Mouse (Mus musculus): ENCODE measurements around the gene Gramd1b. TPM values are rescaled to one million over a fixed set of nuclear protein-coding genes. Genes with fewer than 3 reads are reported as not detected.
A peak's percentile ranks its signal among the peaks of the same experiment; 100 is the strongest.

Gramd1b gene
- polyA plus RNA-seq, 1 experiment from 2014 or later = 19.5 TPM

DNA sequence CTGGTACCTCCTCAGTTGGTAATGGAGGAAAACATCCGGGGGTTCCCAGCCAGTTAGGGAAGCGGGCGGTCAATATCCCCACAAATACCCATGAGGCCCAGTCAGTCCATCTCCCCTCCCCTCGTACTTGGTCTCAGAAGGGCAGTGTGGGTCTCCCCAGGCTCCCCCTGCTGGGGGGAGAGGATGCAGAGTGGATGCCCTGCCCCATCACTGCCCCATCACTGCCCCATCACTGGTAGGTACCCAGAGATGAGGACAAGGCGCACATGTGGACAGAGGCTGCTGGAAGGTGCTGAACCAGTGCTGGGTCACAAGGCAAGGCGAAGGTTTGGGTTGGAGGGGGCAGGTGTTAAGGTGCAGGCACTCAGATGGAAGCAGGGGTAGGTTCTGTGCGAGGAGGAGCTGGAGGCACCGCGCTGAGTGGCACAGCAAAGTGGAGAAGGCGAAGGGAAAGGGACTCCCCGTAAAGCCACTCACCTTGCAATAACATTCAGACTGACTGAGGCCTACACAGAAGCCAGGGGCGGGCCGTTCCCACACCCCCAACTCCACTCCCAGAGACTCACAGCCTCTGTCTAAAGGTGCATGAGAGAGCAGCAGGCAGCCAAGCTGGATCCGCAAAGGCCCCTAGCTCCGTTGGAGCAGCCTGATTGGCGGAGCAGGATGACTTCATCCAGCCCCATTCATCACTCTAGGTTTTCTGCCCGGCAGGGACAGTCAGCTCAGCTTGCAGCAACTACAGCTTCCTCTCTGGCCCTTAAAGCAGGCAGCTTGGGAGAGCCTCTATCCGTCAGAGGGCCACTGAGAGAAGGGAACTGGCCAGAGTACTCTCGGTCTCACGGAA, 139.1 kb downstream of the Gramd1b start:
- H3K27ac ChIP-seq (ENCODE audit: low read length) = peak overlapping the region; percentile 86
- peak; percentile 91 for ATAC-seq
- H3K27me3 ChIP-seq (replicated peaks; ENCODE audit: control insufficient read depth, insufficient read depth, low read length) = no peaks in the 10 kb centered on the region
- 12% methylated on average over 20 of the region's 20 CpGs for WGBS
- H3K9ac ChIP-seq (replicated peaks; ENCODE audit: low read depth, low read length) = peak overlapping the region; percentile 56
- peak overlapping the region; percentile 55 for H3K4me2 ChIP-seq (ENCODE audit: low read length)
- no peaks in the 10 kb centered on the region for H3K9me3 ChIP-seq (ENCODE audit: control insufficient read depth, low read length)
- peak overlapping the region; percentile 32 for H3K4me3 ChIP-seq (replicated peaks; ENCODE audit: low read length)
- H3K36me3 ChIP-seq (ENCODE audit: control insufficient read depth, insufficient read depth) = no peaks in the 10 kb centered on the region
- H3K4me1 ChIP-seq (replicated peaks; ENCODE audit: control insufficient read depth, insufficient read depth, low read length) = peaks cover 18% of the 10 kb centered on the region

- Histone ChIP-seq H3K27me3 (replicated peaks; ENCODE audit: control insufficient read depth, insufficient read depth, low read length) (no peaks in the 10 kb centered on the region), H3K27ac (ENCODE audit: low read length) (no peak overlapping the region), H3K9ac (replicated peaks; ENCODE audit: low read depth, low read length) (no peak overlapping the region), H3K4me1 (replicated peaks; ENCODE audit: control insufficient read depth, insufficient read depth, low read length) (peaks cover 18% of the 10 kb centered on the region), H3K36me3 (ENCODE audit: control insufficient read depth, insufficient read depth) (no peaks in the 10 kb centered on the region), H3K9me3 (ENCODE audit: control insufficient read depth, low read length) (no peaks in the 10 kb centered on the region), H3K4me2 (ENCODE audit: low read length) (no peak overlapping the region), H3K4me3 (replicated peaks; ENCODE audit: low read length) (no peak overlapping the region)
- ATAC-seq = 0 out of 2 replicates have a peak, but pooled peaks have one; percentile 1
- 66% methylated on average over 17 of the region's 17 CpGs for WGBS
Measured at GRCm38 (mm10) chr9:40391359-40391758, 139.8 kb downstream of the Gramd1b start.

DNA sequence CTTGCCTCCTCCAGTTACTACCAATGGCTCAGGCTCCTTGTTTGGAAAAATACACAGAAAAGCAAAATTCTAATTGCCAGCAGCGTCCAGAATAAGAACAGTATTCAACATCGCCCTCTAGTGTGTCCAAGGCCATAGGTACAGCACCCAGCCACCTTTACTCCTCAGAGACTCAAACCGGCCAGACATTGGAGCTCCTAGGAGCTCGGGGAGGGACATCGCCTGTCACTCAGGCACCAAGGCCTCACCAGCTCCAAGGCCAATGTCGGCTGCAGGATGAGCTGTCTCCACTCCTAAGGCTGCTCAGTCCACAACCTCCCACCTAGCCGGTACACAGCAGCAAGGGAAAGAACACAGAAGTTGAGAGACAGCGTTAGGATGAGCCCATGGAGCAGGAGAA, 140.3 kb downstream of the Gramd1b start:
- Histone ChIP-seq H3K4me1 (replicated peaks; ENCODE audit: control insufficient read depth, insufficient read depth, low read length) (peaks cover 18% of the 10 kb centered on the region), H3K36me3 (ENCODE audit: control insufficient read depth, insufficient read depth) (no peaks in the 10 kb centered on the region), H3K27ac (ENCODE audit: low read length) (no peak overlapping the region), H3K9me3 (ENCODE audit: control insufficient read depth, low read length) (no peaks in the 10 kb centered on the region), H3K4me2 (ENCODE audit: low read length) (no peak overlapping the region), H3K9ac (replicated peaks; ENCODE audit: low read depth, low read length) (no peak overlapping the region), H3K4me3 (replicated peaks; ENCODE audit: low read length) (no peak overlapping the region), H3K27me3 (replicated peaks; ENCODE audit: control insufficient read depth, insufficient read depth, low read length) (no peaks in the 10 kb centered on the region)
- WGBS = 39% methylated on average over 8 of the region's 8 CpGs
- ATAC-seq = no peak

- Histone ChIP-seq H3K36me3 (ENCODE audit: control insufficient read depth, insufficient read depth) (no peaks in the 10 kb centered on the region), H3K27me3 (replicated peaks; ENCODE audit: control insufficient read depth, insufficient read depth, low read length) (no peaks in the 10 kb centered on the region), H3K9me3 (ENCODE audit: control insufficient read depth, low read length) (no peaks in the 10 kb centered on the region), H3K4me1 (replicated peaks; ENCODE audit: control insufficient read depth, insufficient read depth, low read length) (peaks cover 18% of the 10 kb centered on the region), H3K9ac (replicated peaks; ENCODE audit: low read depth, low read length) (no peak overlapping the region), H3K27ac (ENCODE audit: low read length) (no peak overlapping the region), H3K4me2 (ENCODE audit: low read length) (no peak overlapping the region), H3K4me3 (replicated peaks; ENCODE audit: low read length) (no peak overlapping the region)
- ATAC-seq = no peak
- whole genome bisulfite sequencing = 92% methylated on average over 8 of the region's 8 CpGs
Measured at GRCm38 (mm10) chr9:40390396-40390760, 140.8 kb downstream of the Gramd1b start.

GRCm38 (mm10) chr9:40389669-40390395, 141.4 kb downstream of the Gramd1b start:
- 92% methylated on average over 8 of the region's 8 CpGs for WGBS
- no peaks in the 10 kb centered on the region for H3K36me3 ChIP-seq (ENCODE audit: control insufficient read depth, insufficient read depth)
- no peak overlapping the region for H3K4me2 ChIP-seq (ENCODE audit: low read length)
- no peak overlapping the region for H3K9ac ChIP-seq (replicated peaks; ENCODE audit: low read depth, low read length)
- no peak overlapping the region for H3K4me3 ChIP-seq (replicated peaks; ENCODE audit: low read length)
- H3K27me3 ChIP-seq (replicated peaks; ENCODE audit: control insufficient read depth, insufficient read depth, low read length) = no peaks in the 10 kb centered on the region
- no peak for ATAC-seq
- H3K27ac ChIP-seq (ENCODE audit: low read length) = no peak overlapping the region
- H3K4me1 ChIP-seq (replicated peaks; ENCODE audit: control insufficient read depth, insufficient read depth, low read length) = peaks cover 18% of the 10 kb centered on the region
- no peaks in the 10 kb centered on the region for H3K9me3 ChIP-seq (ENCODE audit: control insufficient read depth, low read length)

- WGBS = 82% methylated on average over 6 of the region's 6 CpGs
- Histone ChIP-seq H3K4me1 (replicated peaks; ENCODE audit: control insufficient read depth, insufficient read depth, low read length) (peaks cover 18% of the 10 kb centered on the region), H3K4me3 (replicated peaks; ENCODE audit: low read length) (no peak overlapping the region), H3K9me3 (ENCODE audit: control insufficient read depth, low read length) (no peaks in the 10 kb centered on the region), H3K27ac (ENCODE audit: low read length) (no peak overlapping the region), H3K36me3 (ENCODE audit: control insufficient read depth, insufficient read depth) (no peaks in the 10 kb centered on the region), H3K27me3 (replicated peaks; ENCODE audit: control insufficient read depth, insufficient read depth, low read length) (no peaks in the 10 kb centered on the region), H3K9ac (replicated peaks; ENCODE audit: low read depth, low read length) (no peak overlapping the region), H3K4me2 (ENCODE audit: low read length) (no peak overlapping the region)
- no peak for ATAC-seq
Measured at GRCm38 (mm10) chr9:40389175-40389574, 142.0 kb downstream of the Gramd1b start.

DNA sequence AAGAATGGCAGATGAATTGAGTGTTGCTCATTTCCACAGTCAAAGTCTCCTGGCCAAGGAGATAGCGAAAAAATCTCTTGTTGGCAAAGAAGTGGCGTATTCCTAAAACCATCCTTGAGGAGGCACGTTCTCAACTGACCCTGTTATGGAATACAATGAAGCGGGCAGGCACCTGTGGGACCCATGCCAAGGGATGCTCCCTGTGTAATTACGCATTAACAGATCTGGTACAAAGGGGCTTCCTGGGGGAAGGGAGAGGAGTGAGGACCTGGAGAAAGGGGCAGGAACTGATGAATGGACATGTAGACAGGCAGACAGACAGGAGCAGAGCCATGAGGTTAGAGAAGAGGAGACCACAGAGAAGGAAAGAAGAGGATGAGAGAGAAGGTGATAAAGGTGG, 146.4 kb downstream of the Gramd1b start:
- Histone ChIP-seq H3K9me3 (ENCODE audit: control insufficient read depth, low read length) (no peaks in the 10 kb centered on the region), H3K4me3 (replicated peaks; ENCODE audit: low read length) (no peak overlapping the region), H3K27me3 (replicated peaks; ENCODE audit: control insufficient read depth, insufficient read depth, low read length) (no peaks in the 10 kb centered on the region), H3K4me1 (replicated peaks; ENCODE audit: control insufficient read depth, insufficient read depth, low read length) (peaks cover 14% of the 10 kb centered on the region), H3K4me2 (ENCODE audit: low read length) (no peak overlapping the region), H3K9ac (replicated peaks; ENCODE audit: low read depth, low read length) (no peak overlapping the region), H3K36me3 (ENCODE audit: control insufficient read depth, insufficient read depth) (no peaks in the 10 kb centered on the region), H3K27ac (ENCODE audit: low read length) (no peak overlapping the region)
- no peak for ATAC-seq
- 88% methylated on average over 5 of the region's 5 CpGs for WGBS

DNA sequence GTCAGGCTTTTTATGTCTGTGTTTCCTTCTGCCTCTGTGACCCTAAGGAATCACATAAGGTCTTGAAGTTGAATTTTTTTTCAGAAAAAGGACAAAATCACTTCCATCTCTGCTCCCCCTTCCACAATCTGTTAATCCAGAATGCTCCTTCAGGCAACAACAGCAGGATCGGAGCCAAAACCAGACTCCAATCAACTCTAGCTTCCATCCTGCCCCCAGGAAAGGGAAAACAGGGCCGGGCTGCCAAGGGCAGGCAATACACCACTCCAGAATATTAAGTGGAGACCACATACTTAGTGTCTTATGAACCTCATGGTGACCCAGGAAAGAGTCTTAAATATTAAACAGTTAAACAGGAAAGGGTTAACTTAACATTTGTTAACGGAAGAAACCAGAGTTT, 148.7 kb downstream of the Gramd1b start:
- 0 out of 2 replicates have a peak, but pooled peaks have one; percentile 34 for ATAC-seq
- H3K27ac ChIP-seq (ENCODE audit: low read length) = peak overlapping the region; percentile 65
- no peak overlapping the region for H3K4me3 ChIP-seq (replicated peaks; ENCODE audit: low read length)
- H3K36me3 ChIP-seq (ENCODE audit: control insufficient read depth, insufficient read depth) = no peaks in the 10 kb centered on the region
- no peak overlapping the region for H3K4me2 ChIP-seq (ENCODE audit: low read length)
- H3K4me1 ChIP-seq (replicated peaks; ENCODE audit: control insufficient read depth, insufficient read depth, low read length) = peaks cover 14% of the 10 kb centered on the region
- peak overlapping the region; percentile 32 for H3K9ac ChIP-seq (replicated peaks; ENCODE audit: low read depth, low read length)
- H3K27me3 ChIP-seq (replicated peaks; ENCODE audit: control insufficient read depth, insufficient read depth, low read length) = no peaks in the 10 kb centered on the region
- 47% methylated on average over 3 of the region's 3 CpGs for WGBS
- H3K9me3 ChIP-seq (ENCODE audit: control insufficient read depth, low read length) = no peaks in the 10 kb centered on the region
